Mouse (Mus musculus): ENCODE measurements at regions not wholly inside any gene's neighbourhood (a gene's known extent, or its start where the extent isn't known, plus 50 kb on each side); places are given as distances from the start of the nearest gene placed in this dataset.

- no peak for DNase-seq
Measured at GRCm38 (mm10) chr5:146684429-146684828, 99.4 kb upstream of the Gpr12 start.

- no peak for DNase-seq
Measured at GRCm38 (mm10) chr5:146683554-146683953, 98.5 kb upstream of the Gpr12 start.

GRCm38 (mm10) chr5:146682893-146683292, 97.9 kb upstream of the Gpr12 start:
- no peak for DNase-seq

- peak; percentile 39 for DNase-seq
Measured at GRCm38 (mm10) chr5:146681512-146681911, 96.5 kb upstream of the Gpr12 start.

GRCm38 (mm10) chr5:146679198-146679681, 94.2 kb upstream of the Gpr12 start:
- peak; percentile 37 for DNase-seq

GRCm38 (mm10) chr5:146678775-146679170, 93.7 kb upstream of the Gpr12 start:
- DNase-seq, result no peak

- no peak for DNase-seq
Measured at GRCm38 (mm10) chr5:146678049-146678774, 93.2 kb upstream of the Gpr12 start.

- no peak for DNase-seq
Measured at GRCm38 (mm10) chr5:146677151-146677515, 92.1 kb upstream of the Gpr12 start.

- DNase-seq, result peak; percentile 45
Measured at GRCm38 (mm10) chr5:146676470-146677150, 91.6 kb upstream of the Gpr12 start.

- no peak for DNase-seq
Measured at GRCm38 (mm10) chr5:146675887-146676277, 90.8 kb upstream of the Gpr12 start.

- peak; percentile 77 for DNase-seq
Measured at GRCm38 (mm10) chr5:146675006-146675886, 90.2 kb upstream of the Gpr12 start.

GRCm38 (mm10) chr5:146661751-146662150, 76.7 kb upstream of the Gpr12 start:
- no peak for DNase-seq

GRCm38 (mm10) chr5:146657228-146657627, 72.2 kb upstream of the Gpr12 start:
- DNase-seq, result no peak

- no peak for DNase-seq
Measured at GRCm38 (mm10) chr5:146655394-146655793, 70.4 kb upstream of the Gpr12 start.

- no peak for DNase-seq
Measured at GRCm38 (mm10) chr5:146653686-146654450, 68.8 kb upstream of the Gpr12 start.

GRCm38 (mm10) chr5:146652874-146653273, 67.8 kb upstream of the Gpr12 start:
- no peak for DNase-seq

- DNase-seq, result no peak
Measured at GRCm38 (mm10) chr5:146648519-146649060, 63.6 kb upstream of the Gpr12 start.

- DNase-seq, result no peak
Measured at GRCm38 (mm10) chr5:146647628-146648380, 62.8 kb upstream of the Gpr12 start.

GRCm38 (mm10) chr5:146644499-146644898, 59.5 kb upstream of the Gpr12 start:
- DNase-seq, result peak; percentile 85

- no peak for DNase-seq
Measured at GRCm38 (mm10) chr5:146641931-146642330, 56.9 kb upstream of the Gpr12 start.

GRCm38 (mm10) chr5:146636859-146637258, 51.8 kb upstream of the Gpr12 start:
- no peak for DNase-seq

Data from adrenal gland, postnatal 14 days (tissue).